Mouse (Mus musculus): ENCODE measurements around the gene Igfbp7. TPM values are rescaled to one million over a fixed set of nuclear protein-coding genes. Genes with fewer than 3 reads are reported as not detected.

The Igfbp7 gene
- total RNA-seq, 2 experiments from 2014 or later, result 46.4 to 49.4 TPM

- intact Hi-C loops (cut with DNase I), result loop anchor here (5.0 kb wide), 1 partner anchor 47 kb away; the partner anchor contains the start of gene Igfbp7
These were observed 47.9 kb downstream of the Igfbp7 start for GRCm38 (mm10) chr5:77359971-77360370.

GRCm38 (mm10) chr5:77358347-77358746 lies 49.5 kb downstream of the Igfbp7 start:
- no peak for DNase-seq (ENCODE audit: low spot score in 2 of 2)
- intact Hi-C loops (cut with DNase I), result loop anchor here (5.0 kb wide), 1 partner anchor 49 kb away; the partner anchor contains the start of gene Igfbp7

More at GRCm38 (mm10) chr5:77359971-77360370, 47.9 kb downstream of the Igfbp7 start:
- DNase-seq (ENCODE audit: low spot score in 2 of 2), result no peak

DNA sequence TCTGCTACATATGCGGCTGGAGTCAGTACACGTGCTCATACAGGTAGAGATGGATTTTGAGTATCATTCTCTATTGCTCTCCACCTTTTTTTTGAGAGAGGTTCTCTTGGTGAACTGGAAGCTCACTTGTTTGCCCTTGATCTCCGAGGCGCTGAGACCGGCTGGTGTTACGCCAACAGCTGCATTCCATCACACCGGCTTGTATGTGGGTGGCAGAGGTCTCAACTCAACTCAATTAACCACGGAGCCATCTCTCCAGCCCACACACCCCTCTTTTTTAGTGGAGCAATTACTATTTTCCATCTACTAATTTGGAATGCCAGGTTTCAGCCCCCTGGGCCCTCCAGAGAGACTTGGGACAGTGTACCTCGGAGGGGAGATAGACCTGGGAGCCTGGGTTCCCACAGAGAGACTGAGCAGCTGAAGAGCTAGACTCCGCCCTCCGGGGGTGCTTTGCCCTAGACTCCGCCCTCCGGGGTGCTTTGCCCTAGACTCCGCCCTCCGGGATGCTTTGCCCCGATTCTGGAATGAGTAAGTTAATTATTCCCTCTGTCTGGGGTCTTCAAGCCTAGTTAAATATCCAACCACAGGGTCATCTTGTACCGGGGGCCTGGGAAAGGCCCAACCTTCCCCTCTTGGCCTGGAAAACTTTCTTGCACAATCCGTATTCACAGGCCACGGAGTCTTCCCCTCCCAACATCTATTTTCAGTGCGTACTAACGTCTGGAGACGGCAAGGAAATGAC lies 50.3 kb downstream of the Igfbp7 start:
- DNase-seq (ENCODE audit: low spot score in 2 of 2), result no peak
- intact Hi-C loops (cut with DNase I), result loop anchor here (5.0 kb wide), 1 partner anchor 50 kb away; the partner anchor contains the start of gene Igfbp7

DNA sequence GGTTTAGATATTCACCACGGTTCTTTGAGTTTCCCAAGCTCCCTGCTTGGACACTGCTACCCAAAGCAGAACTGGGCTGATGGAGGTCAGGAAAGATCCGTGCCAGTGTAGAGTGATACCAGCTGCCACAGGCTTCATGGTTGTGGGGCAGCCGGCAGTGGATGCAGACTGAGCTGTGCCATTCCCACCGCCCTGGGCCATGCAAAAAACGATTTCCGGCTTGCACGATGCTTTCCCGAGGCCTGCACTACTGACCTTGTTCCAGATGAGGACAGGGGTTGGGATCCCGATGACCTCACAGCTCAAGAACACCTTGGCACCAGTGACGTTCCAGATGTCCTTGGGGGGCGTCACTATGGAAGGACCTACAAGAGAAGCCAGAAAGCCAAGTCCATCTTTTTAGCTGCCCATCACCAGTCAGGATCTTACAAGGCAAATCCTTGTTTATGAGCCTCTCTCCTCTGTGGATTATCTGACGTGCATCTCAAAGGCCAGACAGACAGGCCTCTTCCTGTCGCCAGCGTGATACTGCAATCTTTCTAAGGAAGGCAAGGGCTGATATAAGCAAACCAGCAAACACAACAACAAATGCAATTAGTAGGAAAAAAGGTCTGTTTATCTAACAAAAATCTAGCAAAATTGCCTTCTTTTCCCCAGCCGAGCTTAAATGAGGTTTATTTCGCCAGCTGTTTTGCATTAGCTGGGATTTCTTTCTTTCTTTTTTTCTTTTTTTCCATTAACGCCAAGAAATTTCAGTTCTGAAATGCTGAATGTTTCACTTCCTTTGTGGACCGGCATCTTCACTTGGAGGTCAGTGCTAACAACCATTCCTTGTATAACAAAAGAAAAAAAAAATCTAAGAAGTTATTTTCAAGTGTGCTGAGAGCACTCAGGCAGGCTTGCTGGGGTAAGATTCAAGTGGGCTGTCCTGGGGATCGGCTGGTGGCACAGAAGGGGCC lies 52.3 kb downstream of the Igfbp7 start:
- DNase-seq (ENCODE audit: low spot score in 2 of 2), result no peak
- intact Hi-C loops (cut with DNase I), result loop anchor here (2.0 to 5.0 kb wide), 2 partner anchors 52 to 105 kb away; partner anchors contain the start of gene Igfbp7

DNA sequence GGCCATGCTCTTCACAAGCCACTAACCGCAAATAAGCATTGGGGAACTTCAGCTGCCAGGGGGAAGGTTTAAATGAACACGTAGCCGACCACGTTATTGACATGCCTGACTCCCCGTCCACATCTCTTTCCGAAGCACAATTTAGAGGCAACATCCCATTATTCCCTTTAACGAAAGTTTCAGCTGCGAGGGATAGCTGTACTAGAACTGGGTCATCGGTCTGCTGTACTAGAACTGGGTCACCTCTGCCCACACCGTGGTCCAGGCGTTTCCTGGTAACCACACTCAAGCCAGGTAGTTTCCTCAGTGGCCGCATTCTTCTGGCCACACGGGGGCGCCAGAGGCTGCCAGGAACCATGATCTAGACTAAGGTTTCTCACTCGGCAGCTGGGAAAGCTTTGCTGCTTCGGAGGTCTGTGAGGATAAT lies 53.5 kb downstream of the Igfbp7 start:
- intact Hi-C loops (cut with DNase I), result loop anchor here (2.0 kb wide), 1 partner anchor 106 kb away; no protein-coding TSS in a partner anchor
- DNase-seq (ENCODE audit: low spot score in 2 of 2), result peak; percentile 92 to 93

DNA sequence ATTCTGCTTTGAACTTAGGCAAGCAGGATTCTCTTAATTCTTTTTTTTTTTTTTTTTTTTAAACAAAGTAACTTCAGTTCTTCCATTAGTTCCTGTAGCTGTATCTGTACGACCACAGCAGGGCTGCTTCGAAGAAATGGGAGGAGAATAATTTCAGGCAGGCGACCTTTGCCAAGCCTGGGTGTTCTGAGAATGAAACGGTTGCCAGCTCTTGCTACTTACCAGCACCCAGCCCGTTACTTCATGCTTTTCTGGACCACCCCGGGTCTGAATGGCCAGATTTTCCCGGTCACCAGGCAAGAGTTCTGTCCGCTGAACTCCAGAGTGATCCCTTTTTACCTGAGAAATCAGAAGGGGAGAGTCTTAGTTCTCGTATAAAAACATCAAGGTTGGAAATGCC lies 56.1 kb downstream of the Igfbp7 start:
- no peak for DNase-seq (ENCODE audit: low spot score in 2 of 2)
- intact Hi-C loops (cut with DNase I), result no loop called here

GRCm38 (mm10) chr5:77349971-77350658 lies 57.7 kb downstream of the Igfbp7 start:
- intact Hi-C loops (cut with DNase I), result no loop called here
- DNase-seq (ENCODE audit: low spot score in 2 of 2), result no peak

DNA sequence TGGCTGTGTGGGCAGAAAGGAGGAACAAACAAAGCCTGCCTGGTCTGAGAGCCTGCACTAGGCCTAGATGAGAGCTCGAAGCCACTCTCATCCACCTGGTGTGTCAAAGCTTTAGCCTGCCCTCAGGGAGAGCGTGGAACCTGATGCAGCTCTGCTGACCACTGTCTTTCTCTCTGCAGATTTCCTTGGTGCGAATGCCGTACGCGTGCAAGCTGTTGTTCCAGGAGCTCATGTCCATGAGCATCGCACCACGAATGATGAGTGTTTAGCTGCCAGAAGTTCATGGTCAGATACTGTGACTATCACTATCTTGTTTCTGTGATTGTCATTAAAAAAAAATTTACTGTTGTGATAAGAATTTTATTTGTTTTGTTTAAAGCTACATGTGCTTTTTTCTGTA lies 58.9 kb downstream of the Igfbp7 start:
- intact Hi-C loops (cut with DNase I), result no loop called here
- no peak for DNase-seq (ENCODE audit: low spot score in 2 of 2)

DNA sequence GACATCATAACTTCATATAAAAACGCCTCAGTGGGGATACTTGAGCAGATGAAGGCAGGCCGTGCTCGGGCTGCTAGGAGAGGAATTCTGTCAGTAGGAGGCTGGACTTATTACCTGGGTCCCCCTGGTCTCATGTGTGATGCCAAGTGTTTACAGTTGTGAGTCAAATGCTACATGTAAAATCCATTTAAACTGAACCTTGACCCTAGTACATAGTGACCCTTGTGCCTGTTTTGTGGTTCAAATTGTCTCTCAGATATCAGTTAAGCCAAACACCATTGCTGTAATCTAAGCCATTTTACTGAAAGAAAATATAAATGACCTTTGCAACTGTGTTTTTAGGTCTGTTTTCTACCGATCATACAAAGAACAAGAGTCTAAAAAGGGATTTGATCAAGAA lies 67.8 kb downstream of the Igfbp7 start:
- intact Hi-C loops (cut with DNase I), result no loop called here
- no peak for DNase-seq (ENCODE audit: low spot score in 2 of 2)

- DNase-seq (ENCODE audit: low spot score in 2 of 2), result no peak
- intact Hi-C loops (cut with DNase I), result no loop called here
These were observed 77.7 kb downstream of the Igfbp7 start for GRCm38 (mm10) chr5:77330154-77330553.

DNA sequence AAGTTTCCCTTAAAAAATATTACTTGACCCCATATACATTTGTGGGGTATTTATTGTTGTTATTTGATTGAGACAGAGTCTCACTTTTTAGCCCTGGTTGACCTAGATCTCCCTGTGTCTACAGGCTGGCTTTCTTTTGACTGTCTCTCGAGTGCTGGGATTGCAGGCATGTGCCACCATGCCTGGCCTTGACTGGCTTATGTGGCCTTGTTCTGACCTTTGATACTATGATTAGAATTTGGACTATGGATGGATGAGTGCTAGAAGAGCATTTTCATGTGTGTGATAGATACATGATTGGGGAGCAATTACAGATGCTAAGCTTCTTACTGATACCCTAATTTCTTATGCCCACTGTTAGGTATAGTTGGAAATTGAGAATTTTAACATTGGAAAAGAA lies 82.9 kb downstream of the Igfbp7 start:
- DNase-seq (ENCODE audit: low spot score in 2 of 2), result no peak
- intact Hi-C loops (cut with DNase I), result loop anchor here (10.0 kb wide), 1 partner anchor 340 kb away; no protein-coding TSS in a partner anchor

GRCm38 (mm10) chr5:77314986-77315385 lies 92.9 kb downstream of the Igfbp7 start:
- intact Hi-C loops (cut with DNase I), result no loop called here
- no peak for DNase-seq (ENCODE audit: low spot score in 2 of 2)

DNA sequence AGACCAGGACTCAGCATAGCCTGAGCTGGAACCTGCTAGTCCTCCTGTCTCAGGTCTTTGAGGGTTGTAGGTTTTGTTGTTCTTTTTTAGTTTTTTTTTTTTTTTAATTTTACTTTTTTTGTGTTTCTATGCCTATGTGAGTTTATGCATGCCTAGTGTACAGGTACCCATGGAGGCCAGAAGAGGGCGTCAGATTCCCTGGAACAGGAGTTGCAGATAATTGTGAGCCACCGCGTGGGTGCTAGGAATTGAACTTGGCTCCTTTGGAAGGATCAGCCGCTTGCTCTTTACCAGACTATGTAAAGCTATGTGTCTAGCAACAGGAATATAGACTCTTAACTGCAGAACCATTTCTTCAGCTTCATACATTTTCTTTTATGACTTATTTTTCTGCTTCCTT lies 93.6 kb downstream of the Igfbp7 start:
- intact Hi-C loops (cut with DNase I), result no loop called here
- no peak for DNase-seq (ENCODE audit: low spot score in 2 of 2)

DNA sequence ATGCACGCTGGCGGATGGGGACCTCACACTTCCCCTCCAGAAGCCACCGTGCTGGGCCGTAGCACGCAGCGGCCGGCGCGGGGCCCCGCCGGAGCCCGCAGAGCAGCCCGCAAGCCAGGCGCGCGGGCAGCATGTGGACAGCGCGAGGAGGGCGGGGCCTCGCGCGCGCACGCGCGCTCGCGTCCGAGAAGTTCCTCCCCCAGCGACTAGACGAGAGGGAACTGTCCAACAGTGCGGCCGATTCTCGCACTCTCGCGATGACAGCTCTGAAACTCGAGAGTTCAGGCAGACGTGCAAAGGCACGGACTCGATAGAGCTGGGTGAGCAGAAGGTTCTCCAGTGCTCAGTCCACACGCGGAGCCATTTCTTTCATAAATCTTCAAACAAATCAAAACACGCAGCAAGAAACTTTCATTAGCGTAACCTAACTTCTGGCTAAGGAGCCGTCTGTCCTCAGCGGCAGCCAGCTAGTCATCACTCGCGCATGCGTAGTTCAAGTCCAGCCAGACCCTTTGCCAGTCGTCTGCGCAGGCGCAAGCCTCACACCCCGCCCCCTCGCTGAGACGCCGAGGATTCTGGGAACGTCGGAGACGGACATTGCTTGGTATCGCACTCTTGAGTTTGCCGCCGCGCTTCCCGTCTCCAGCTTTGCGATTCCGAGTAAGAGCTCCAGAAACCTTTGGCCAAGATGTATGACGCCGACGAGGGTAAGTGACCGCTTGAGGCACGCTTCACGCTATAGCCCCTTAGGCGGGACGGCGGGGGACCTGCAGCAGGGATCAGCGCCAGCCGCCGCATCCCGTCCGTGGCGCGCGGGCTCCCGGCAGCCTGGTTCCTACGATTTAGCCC lies 97.7 kb downstream of the Igfbp7 start, which contains the start of the genes Noa1 and Polr2b:
Gene Noa1 (minus strand): TSS at position 161 of the 849 bp plus-strand sequence.
Gene Polr2b (plus strand): TSS at position 224 of the 849 bp plus-strand sequence.
- intact Hi-C loops (cut with DNase I), result no loop called here
- DNase-seq (ENCODE audit: low spot score in 2 of 2), result peak; percentile 99

DNA sequence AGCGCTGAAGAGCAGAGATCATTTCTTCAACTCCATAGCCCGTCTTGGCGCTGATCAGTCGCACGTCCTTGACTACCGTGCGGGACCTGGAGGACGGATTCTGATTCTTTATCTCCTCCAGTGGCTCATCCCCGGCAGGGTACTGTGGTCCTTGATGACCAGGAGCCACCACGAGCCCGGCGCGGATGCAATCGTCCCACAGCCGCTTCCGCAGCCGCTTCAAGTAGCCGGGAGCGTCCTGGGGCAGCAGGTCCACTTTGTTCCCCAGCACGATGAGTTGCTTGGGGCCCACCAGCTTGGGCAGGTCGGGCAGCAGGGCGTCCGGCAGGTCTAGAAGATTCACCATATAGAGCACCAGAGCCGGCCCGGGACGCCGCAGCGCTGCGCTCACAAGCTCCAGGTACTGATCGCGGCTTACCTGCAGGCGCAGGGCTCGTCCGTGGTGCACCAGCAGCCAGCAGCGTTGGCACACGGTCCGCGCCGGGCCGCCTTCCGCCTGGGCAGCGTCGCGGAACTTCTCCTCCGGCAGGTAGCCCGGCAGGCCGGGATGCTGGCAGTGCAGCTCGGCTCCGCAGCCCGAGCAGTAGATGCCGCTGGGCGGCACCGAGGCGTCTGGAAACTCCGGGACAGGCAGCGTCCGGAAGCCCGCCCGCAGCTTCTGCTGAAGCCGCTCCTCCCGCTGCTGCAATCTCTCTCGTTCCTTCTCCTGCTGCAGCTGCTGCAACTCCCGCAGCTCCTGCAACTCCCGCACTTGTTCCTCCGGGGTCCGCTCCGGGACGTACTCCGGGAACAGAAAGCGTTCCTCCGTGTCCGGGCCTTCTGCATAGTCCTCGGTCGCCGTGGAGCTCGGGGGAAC lies 98.6 kb downstream of the Igfbp7 start:
- peak; percentile 9 to 17 for DNase-seq (ENCODE audit: low spot score in 2 of 2)
- intact Hi-C loops (cut with DNase I), result no loop called here

DNA sequence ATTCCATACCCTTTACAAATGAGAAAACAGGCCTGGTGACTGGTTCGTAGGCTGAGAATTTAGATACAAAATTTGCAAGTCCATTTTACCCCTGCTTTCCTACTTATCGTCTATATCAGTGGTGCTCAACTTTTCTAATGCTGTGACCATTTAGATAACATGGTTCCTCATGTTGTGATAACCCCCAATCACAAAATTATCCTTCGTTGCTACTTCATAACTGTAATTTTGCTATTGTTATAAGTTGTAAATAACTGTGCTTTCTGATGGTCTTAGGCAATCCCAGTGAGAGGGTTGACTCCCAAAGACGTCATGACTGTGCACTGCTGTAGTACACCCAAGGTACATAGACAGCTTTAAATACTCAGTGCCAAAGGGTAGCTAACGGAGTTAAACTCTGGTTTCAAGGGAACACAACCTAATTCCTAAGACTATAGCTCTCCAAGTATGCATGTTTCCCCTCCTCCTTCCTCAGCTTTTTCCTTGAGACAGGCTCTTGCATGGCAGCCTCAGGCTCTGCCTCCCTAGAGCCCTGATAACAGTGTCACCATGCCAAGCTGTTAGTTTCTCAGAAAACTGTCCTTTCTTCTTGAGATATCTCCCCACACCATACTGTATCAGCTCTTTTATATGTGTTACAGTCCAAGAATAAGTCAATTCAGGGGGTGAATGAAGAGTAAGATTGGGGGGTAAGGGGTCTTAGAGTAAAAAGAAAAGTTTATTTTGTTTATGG lies 99.9 kb downstream of the Igfbp7 start:
- intact Hi-C loops (cut with DNase I), result no loop called here
- DNase-seq (ENCODE audit: low spot score in 2 of 2), result no peak

DNA sequence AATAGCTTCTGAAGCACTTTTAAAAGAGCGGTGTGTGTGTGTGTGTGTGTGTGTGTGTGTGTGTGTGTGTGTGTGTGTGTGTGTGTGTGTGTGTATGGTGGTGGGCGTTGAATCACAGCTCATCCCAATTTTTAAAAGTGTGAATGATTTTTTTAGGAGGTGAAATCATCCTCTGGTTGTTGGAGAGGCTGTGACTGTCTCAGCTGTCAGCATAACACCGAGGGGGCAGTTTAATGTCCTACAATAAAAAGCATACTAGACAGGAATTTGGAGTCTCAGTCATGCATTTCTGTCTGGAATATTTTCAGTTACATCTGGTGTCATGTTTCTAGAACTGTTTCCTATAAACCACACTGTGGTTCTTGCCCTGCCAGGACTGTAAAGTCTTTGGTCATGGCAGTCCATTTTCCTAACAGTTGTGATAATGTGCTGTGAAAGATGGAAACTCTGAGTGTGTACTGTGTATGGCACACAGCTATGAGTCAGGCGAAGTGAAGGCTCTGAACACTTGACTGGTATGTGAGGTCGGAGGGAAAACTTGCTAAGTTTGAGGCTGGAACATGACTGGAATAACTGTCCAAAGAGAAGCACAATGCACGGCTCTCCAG lies 106.4 kb downstream of the Igfbp7 start:
- DNase-seq (ENCODE audit: low spot score in 2 of 2), result peak in 1 of 2 experiments; percentile 61
- intact Hi-C loops (cut with DNase I), result no loop called here

All from left cerebral cortex, postnatal 25 days (tissue).